Mouse (Mus musculus): ENCODE data around the gene Pck1.
"Not testable (repeated sequence)": the region's sequence is repeated elsewhere in the genome, so short reads cannot be mapped to it uniquely, and the experiment has no call there.

Pck1 gene

DNA sequence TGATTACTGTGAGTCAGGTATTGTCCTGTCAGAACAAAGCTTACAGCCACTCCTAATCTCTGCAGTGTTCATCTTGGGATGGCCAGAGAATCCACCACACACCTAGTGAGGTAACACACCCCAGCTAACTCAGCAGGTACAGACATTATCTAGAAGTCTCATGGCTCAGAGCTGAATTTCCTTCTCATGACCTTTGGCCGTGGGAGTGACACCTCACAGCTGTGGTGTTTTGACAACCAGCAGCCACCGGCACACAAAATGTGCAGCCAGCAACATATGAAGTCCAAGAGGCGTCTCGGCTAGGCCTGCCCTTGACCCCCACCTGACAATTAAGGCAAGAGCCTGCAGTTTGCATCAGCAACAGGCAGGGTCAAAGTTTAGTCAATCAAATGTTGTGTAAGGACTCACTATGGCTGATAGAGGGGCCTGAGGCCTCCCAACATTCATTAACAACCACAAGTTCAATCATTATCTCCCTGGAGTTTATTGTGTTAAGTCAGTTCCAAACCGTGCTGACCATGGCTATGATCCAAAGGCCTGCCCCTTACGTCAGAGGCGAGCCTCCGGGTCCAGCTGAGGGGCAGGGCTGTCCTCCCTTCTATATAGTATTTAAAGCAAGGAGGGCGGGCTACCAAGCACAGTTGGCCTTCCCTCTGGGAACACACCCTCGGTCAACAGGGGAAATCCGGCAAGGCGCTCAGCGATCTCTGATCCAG lies at the start of gene Pck1:
Gene Pck1 (plus strand): TSS at position 613 of the 716 bp plus-strand sequence.
- in situ Hi-C loops (cut with MboI, MseI), result no loop called here

DNA sequence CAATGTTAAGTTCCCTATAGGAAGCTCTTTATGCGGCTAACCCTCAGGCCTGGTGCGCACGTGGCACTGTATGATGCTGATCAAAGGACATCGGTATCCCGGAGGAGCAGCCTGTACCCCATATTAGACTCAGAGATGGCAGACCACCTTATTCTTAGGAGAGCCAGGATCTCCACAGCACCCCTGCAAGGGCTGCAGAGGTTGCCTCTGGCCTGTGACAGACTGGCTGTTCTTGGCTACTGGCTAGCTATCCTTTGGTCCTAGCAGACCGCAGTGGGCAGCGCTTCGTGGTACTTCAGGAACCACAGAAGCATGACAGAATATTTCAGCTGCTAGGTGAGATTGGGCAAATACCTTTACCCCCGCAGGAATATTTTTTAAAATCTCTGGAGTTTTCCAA lies 46.4 kb upstream of the Pck1 start:
- in situ Hi-C loops (cut with MboI, MseI), result loop anchor here (5.0 kb wide), 2 partner anchors 76 to 441 kb away; no protein-coding TSS in a partner anchor

DNA sequence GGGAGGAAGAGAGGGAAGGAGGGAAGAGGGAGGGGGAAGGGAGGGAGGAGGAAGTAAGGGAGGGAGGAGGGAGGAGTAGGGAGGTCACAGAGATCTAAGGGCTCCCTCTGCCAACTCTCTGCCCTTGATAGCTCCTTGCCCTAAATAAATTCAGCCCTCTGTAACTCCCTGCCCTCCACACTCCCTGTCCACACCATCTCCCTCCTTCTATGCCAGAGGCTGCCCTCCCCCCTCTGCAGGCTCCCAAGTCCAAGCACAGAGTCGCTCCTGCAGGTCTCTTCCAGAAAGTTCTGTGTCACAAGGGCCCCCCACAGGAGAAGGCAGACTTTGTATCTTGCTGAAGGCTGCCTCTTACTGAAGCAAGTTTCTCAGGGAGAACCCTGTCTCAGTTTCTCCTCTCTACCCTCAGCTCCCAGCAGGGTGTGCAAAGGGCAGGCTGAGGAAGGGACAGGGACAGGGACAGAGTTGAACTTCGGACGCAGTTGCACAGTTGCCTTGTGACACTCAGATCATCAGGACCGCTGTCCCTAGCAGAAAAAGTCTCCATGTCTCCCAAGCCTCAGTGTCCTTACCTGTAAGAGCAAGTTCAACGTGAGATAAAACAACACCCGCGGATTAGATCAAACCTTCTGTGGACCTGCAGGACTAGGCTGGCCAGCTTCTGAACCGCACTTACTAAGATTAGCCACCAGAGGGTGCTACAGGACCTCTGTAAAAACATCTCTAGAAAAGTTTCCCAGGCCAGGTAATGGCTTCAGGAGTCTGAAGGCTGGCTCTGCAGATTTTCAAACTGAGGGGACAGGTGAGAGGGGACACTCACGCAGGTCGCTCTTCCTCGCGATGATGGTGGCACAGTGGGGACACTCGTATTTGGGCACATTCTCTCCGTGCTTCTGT lies 45.7 kb upstream of the Pck1 start:
- in situ Hi-C loops (cut with MboI, MseI), result loop anchor here (5.0 kb wide), 2 partner anchors 75 to 440 kb away; no protein-coding TSS in a partner anchor

DNA sequence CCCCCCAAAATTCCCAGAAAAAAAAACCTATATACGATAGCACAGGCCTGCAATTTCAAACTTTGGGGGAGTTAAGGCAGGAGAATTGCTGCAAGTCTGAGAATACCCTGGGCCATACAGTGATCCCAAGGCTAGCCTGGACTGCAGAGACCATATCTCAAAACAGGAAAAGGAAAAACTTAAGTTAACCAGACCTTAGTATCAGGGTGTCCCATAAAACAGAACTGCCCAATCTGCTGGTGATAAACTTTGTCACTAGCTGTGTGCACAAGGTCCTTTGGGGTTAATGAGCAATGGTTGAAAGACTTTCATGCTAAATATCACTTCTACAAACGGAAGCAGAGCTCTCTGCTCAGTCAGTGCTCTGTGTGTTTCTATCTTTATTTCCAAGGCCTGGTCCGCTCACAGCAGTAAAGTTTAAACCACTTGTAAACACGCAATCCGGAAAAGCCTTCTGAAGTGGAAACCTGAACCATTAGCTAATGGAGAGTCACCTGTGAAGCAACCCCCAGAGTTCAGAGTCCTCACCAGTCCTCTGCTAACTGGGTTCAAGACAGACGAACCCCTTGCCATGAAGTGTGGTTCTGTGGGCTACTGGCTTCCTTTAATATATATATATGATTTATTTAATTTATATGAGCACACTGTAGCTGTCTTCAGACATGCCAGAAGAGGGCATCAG lies 44.2 kb upstream of the Pck1 start:
- in situ Hi-C loops (cut with MboI, MseI), result loop anchor here (5.0 kb wide), 2 partner anchors 74 to 439 kb away; no protein-coding TSS in a partner anchor

DNA sequence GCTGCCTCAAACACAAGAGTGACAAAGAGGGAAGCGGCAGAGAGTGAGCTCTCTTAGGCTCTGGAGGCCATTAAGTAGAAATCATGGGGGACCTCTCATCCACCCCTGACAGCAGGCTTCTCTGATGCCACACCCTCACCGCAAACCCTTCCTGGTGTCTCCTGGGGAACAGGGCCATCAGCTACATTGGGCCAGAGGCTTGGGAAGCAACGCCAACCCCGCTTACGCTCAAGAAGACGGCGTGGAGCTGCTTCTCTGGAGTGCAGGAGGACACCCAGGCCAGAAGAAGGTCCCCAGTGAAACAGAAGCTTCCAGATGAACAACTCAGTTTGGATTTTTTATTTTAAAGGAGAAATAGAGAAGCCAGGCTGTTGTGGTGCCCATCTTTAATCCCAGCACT lies 43.3 kb upstream of the Pck1 start:
- in situ Hi-C loops (cut with MboI, MseI), result loop anchor here (5.0 kb wide), 2 partner anchors 73 to 438 kb away; no protein-coding TSS in a partner anchor

DNA sequence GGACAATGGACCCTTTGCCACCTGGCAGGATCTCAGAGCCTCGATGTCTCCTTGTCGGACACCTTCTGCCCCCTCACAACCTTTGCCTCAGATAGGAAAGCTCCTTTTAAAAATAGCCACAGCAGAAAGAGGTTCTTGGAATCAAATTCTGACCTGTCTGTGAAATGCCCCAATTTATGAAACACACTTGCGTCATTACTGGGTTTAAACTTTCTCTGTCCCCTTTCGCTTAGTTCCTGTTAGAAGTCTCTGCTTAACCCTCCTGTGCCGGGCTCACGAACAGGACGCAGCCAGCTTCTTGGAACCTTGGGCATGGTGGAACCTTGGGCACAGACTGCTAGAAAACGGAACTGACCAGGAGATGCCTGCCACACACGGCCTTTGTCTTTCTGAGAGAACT lies 42.3 kb upstream of the Pck1 start:
- in situ Hi-C loops (cut with MboI, MseI), result loop anchor here (10.0 kb wide), 1 partner anchor 364 kb away; no protein-coding TSS in a partner anchor

DNA sequence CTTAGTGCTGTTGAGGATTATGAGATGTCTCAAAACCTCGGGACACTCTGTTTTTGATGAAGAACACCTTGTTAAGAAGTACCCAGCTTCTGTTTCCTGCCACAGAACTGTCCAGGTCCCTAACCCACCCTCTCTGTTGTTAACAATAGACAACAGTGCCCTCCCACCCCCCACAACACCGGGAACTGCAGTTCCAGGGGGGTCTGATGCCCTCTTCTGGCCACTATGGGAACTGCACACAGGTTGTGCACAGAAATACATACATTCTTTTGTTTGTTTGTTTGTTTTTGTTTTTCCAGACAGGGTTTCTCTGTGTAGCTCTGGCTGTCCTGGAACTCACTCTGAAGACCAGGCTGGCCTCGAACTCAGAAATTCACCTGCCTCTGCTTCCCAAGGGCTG lies 39.1 kb upstream of the Pck1 start:
- in situ Hi-C loops (cut with MboI, MseI), result loop anchor here (10.0 kb wide), 1 partner anchor 361 kb away; no protein-coding TSS in a partner anchor

DNA sequence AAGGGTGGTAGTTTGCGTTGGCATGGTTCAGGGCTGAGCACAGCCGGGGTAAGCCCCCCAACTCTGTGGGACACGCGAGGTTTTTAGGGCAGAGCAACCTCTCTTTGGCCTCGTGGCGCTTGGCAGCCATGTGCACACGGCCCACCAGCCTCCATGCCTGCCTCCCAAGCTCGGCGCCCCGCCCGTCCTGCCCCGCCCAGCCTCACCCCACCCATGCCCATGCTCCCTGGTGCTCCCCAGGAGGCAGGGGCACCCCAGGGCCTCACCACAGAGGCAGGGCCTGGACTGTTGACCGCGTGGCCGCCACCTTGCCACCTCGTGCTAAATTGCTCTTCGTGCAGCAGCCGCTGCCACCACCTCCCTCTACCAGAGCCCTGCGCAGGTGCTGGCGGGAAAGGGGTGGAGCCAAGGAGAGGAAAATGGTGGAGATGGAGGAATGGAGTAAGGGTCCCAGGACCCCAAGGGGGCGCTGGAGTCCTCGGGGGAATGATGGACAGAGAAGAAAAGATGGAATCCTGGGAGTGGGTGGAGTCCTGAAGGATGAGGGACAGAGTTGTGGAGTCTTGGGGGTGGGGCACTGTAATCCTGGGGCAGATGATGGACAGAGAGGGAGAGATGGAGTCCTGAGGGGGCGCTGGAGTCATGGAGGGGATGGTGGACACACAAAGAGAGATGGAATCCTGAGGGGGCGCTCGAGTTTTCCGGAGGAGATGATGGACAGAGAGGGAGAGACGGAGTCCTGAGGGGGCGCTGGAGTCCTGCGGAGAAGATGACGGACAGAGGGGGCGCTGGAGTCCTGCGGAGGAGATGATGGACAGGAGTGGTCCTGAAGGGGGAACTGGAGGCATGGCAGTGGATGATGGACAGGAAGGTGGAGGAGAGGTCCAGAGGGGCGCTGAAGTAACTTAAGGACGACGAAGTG lies 33.6 kb upstream of the Pck1 start, which contains the start of gene Ctcfl:
Gene Ctcfl (minus strand): TSS at position 503 of the 922 bp plus-strand sequence.
- in situ Hi-C loops (cut with MboI, MseI), result loop anchor here (10.0 kb wide), 1 partner anchor 356 kb away; no protein-coding TSS in a partner anchor

DNA sequence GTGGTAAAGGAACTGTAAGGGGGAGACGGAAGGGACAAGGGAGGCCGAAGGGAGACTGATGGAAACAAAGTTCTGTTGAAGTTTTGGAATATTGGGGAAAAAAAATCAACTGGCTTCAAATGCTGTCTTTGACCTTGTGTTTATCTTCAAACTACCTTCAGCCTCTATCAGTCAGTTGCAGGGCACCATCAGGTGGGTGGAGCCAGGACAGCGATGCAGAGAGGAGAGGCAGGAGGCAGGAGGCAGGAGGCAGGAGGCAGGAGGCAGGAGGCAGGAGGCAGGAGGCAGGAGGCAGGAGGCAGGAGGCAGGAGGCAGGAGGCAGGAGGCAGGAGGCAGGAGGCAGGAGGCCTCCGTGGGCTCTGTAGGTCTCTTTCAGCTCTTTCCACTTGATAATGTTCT lies 32.7 kb upstream of the Pck1 start:
- in situ Hi-C loops (cut with MboI, MseI), result not testable (repeated sequence)

DNA sequence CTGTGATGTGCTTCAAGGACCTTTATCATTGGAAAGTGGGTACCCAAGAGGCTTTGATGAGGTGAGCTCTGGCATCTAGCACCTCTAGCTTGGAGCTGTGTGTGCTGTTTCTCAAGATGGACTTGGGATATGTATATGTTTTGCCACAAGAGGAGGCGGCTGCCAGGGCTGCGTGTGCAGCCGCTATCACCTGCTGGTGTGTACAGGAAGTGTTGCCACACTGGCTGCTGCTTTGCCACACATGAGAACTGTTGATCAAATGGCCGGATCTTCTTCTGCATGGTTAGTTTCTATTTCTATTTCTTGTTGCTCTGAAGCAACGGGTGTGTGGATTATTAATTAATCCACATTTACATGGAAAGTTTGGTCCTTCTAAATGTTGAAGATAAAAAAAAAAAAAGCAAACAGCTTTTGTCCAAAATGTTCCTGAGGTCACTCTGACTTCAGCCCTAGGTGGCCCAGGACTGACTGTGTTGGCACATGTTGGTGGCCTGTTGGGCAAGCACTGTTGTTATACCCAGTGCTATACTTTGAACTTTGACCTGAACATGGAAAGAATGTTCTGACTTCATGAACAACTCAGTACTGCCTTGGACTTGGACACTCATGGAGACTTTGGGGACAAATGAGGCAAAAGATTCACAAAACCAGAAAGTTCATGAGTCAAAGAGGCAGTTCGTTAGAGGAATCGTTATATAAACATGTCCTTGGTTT lies 28.7 kb upstream of the Pck1 start:
- in situ Hi-C loops (cut with MboI, MseI), result no loop called here

DNA sequence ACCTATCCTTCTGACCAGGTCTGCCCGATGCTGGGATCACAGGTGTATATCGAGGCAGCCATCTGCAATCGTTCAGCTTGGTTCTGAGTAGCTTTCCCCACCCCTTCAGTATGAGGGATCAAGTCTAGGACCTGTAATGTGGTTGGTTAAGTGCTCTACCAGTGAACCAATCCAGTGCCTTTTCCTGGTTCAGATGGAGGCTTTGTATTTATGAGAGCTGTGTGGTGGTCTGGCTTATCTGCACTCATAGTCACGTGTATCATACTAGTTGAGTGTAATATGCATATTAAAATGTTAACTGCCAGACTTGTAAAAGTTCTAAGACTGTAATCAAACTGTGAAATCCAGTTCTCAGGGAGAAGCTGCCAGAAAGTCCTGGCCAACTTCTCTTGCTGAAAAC lies 26.5 kb upstream of the Pck1 start:
- in situ Hi-C loops (cut with MboI, MseI), result loop anchor here (5.0 kb wide), 1 partner anchor 41 kb away; no protein-coding TSS in a partner anchor

DNA sequence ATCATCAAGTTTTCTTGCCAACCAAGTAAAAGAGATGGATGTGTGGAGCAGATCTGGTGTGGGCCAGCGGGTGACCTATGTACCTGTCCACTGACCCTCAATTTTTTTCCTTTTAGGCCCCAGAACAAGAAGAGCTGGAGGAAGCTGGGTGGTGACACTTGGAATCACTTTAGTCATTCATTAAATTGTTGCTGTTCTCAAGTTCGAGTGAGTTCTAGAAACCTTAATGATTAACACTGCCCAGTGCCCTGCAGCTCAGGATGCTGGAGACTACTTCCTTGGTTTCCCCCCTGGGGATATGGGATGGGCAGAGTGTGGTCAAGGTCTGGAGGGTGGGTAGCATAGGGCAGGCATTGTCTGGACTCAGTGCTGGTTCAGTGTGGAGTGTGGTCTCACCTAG lies 23.7 kb upstream of the Pck1 start:
- in situ Hi-C loops (cut with MboI, MseI), result loop anchor here (5.0 kb wide), 1 partner anchor 38 kb away; no protein-coding TSS in a partner anchor

DNA sequence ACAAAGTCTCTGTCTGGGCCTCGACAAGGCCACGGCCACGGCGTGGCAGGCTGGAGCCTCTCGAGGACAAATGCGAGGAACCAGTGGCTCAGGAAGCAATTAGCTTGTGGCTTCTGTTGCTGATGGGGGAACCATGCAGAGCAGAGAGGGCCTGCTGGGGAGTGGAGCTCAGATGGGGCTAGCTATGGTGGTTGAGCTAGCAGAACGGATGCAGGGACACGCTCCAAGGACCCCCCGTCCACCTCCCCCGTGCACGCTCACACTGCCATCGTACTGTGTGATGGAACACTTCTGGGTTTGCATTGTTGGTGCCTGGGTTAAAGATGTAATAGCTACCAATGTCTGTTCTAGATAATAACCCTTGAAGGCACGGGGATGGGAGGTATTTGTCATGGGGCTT lies 20.6 kb upstream of the Pck1 start:
- in situ Hi-C loops (cut with MboI, MseI), result no loop called here

DNA sequence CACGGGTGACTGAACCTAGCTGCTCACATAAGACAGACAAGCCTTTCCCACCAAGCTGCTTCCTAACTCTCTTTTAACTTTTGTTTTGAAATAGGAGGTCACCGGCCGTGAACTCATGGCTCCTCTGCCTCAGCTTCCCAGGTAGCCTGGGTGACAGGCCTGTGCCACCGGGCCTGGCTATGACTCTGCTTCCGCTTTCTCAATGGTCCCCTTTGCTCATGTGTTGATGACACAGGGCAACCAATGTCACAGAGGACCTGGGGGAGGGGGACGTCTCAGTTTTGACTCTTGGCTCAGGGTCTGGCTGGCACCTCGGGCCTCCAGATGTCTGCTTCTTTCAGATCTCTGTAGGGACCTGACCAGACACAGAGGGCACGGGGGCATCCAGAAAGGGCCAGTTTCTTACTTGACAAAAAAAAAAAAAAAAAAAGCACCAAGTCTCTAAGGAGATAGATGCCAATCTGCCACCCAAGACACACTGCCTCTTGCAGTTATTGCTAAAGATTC lies 20.0 kb upstream of the Pck1 start:
- in situ Hi-C loops (cut with MboI, MseI), result no loop called here

DNA sequence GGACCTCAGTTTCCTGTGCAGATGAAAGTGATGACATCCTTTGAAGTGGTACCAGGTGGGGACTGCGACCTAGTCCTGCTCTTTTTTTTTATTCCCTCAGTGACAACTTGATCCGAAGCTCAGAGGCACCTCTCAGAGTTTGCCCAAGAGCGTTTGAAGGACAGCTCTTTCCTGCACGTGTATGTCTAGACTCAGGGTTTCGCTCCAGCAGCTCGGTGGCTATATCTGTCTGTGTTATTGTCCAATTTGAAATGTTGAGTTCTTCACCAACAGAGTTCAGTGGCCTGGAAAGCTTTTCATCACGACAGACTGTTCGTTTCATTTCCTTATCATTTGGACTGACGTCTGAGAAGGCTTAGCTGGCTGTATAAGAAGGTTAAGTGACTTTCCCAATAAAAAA lies 18.2 kb upstream of the Pck1 start:
- in situ Hi-C loops (cut with MboI, MseI), result no loop called here

DNA sequence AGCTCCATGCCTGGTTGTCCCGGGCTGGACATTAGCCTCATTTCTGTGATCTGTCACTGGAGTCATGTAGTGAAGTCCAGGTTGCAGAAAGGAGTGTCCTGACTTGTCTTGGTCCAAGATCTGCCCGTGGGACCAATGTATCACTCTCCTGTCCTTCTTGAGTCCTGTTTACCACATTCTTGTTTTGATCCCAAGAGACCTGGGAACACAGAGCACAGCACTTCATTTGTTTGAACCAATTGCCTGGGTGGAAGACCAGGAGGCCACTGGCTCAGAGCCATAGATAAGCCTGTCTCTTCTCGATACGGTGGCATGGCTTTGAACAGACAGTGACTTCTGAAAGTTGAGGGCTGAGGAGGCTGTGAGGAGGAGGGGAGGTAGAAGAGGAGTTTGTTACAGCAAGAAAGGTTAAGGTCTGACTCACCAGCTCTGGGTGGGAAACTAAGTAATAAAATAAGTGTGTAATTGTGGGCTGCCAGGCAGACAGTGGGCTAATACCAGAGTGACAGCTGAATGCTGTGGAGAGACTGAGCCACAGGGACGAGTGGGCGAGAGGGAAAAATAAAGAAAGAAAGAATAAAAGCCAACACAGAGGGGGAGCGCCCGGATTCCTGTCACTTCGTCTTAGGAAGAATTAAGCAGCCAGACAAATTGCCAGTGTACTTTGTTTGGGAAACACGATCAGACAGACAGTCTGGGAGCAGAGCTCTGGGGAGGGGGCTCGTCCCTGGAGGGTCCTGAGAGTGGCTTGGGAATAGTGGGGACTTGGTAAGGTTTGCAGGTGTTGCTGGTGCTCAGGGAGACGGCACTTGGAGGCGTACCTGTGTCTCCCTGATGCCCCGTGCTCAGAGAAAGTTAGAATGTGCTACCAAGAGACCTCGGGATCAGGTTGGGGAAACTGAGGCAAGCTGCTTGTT lies 14.3 kb upstream of the Pck1 start:
- in situ Hi-C loops (cut with MboI, MseI), result no loop called here

DNA sequence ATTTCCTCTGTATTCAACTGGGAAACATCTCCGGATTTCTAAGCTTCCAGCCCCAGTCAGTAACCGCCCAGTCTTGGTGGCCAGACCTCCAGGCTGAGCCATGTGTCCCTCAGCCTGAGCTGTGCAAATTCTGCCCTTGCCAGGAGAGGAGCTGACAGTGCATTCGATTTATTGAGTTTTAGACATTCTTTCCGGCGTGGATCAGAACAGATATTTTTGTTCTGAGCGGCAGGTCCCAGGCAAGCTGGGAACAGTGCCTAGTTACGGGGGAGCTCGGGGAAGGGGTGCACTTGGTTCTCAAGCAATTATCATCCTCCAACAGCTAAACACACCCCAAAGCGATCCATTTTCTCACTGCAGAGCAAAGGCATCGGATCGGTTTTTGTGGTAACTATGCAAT lies 9.2 kb upstream of the Pck1 start:
- in situ Hi-C loops (cut with MboI, MseI), result no loop called here

DNA sequence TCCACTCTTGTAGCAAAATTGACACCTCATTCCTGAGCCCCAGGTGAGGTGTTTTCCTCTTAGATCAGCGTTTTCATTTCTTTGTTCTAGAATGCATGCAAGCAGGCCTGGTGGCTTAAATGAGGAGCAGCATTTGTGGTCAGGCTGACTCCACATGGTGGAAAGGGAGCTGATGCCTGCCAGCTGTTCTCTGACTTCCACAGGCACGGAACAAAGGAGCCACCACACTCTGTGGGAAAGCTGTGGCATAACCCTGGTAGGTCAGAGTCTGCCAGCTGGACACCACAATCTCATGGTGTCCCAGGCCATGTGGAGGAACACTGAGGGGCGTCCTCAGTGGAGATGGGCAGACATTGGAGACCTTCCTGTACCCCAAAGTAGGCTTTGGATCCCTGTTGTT lies 7.0 kb upstream of the Pck1 start:
- in situ Hi-C loops (cut with MboI, MseI), result no loop called here

DNA sequence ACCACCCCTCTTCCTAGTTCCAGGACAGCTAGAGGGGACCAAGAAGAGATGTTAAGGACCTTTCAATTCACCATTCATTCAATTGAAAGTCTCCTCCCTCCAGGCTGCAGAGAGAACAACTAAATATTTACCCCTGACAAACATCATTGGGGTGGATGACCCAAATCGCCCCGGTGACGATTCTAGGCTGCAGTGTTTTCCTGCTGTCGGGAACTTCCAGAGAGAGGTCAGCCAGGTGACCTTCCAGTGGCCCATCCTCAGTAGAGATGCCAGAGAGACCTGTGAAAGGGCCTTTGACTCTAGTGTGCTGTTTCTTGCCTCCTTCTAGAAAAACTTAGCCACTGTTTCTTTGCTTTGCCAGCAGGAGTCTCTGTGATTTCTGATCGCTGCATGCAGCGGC lies 6.1 kb upstream of the Pck1 start:
- in situ Hi-C loops (cut with MboI, MseI), result no loop called here

All from T-helper 2 cell (primary cell).